Mouse (Mus musculus): Measurements from ENCODE around the gene Gm17093. TPM values are rescaled to one million over a fixed set of nuclear protein-coding genes. Genes with fewer than 3 reads are reported as not detected.
"Not testable (repeated sequence)": the region's sequence is repeated elsewhere in the genome, so short reads cannot be mapped to it uniquely, and the experiment has no call there.

Gene Gm17093
- total RNA-seq (2015; ENCODE audit: low replicate concordance): not detected in 2 replicates
- total RNA-seq (2017; ENCODE audit: low replicate concordance): not detected in 2 replicates

DNA sequence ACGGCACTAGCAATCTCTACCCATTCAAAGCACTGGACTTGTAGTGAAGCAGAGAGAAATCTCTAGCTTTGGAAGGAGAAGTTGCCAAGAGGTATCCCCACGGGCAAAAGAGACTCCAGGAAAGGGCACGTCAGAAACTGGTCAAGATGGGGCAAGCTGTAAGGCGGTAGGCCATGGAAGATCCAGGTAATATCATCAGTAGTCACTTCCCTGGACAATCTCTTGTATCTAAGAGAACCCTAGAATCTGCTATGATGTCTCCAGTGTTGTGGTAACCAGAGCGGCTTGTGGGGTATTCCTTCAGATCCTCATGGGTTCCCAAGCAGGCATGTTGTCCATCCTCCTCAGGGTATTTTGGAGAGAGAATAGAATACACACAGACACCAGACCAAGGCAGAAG is at the start of gene Gm17093:
Gene Gm17093, plus strand, starts transcription at position 301 of the 400 bp plus-strand sequence.
- not testable (repeated sequence) for ATAC-seq (replicated peaks; ENCODE audit: low FRiP score, poor library complexity, severe bottlenecking)

DNA sequence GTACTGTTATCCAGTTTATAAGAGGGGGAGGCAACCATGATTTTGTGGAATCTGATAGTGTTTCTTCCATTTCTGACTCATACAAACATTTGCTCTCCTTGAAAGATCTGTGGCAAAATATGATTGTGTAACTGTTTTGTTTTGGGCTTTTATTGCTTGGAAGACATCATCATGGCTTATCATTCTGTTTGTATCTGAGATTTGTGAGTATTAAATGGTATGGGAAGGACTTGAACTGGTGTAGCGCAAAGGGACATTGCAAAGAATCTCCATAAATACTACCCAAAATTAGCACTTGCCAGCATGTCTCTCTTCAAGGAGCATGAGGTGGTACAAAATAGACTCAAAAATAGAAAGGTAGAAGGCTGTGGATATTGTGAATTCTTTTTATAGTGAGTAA is 25.9 kb upstream of the Gm17093 start, which contains the start of gene BC061237:
Gene BC061237, plus strand, starts transcription at position 301 of the 400 bp plus-strand sequence.
- ATAC-seq (replicated peaks; ENCODE audit: low FRiP score, poor library complexity, severe bottlenecking): not testable (repeated sequence)

DNA sequence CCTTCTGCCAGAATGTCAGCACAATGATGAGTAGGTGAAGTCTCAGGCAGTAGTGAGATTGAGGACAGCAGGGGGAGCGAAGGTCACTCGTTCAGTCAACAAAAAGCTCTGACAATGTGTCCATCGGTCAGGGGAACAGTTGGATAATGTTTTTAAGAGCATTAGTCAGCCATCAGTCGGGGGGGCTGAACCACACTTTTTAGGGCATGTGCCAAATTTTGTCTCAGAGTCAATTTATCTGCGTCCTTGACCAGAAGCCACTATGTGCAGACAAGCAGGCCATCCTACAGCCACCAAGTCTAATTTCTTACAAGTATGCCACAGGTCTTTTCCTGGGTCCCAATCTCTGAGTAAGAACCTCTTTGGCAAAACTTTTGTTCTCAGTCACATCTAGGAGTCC is 29.9 kb downstream of the Gm17093 start:
- not testable (repeated sequence) for ATAC-seq (replicated peaks; ENCODE audit: low FRiP score, poor library complexity, severe bottlenecking)

Other genes with a start within 250 kb of the Gm17093 start
- not detected in 2 replicates for gene Gm8220, start 232.7 kb upstream of the Gm17093 start, total RNA-seq (2015; ENCODE audit: low replicate concordance)
- not detected in 2 replicates for gene Gm8220, start 232.7 kb upstream of the Gm17093 start, total RNA-seq (2017; ENCODE audit: low replicate concordance)
- gene Gm5930, start 179.7 kb upstream of the Gm17093 start, total RNA-seq (2015; ENCODE audit: low replicate concordance): not detected in 2 replicates
- not detected in 2 replicates for gene Gm5930, start 179.7 kb upstream of the Gm17093 start, total RNA-seq (2017; ENCODE audit: low replicate concordance)
- not detected in 2 replicates for gene Gm8229, start 152.9 kb upstream of the Gm17093 start, total RNA-seq (2015; ENCODE audit: low replicate concordance)
- gene Gm8229, start 152.9 kb upstream of the Gm17093 start, total RNA-seq (2017; ENCODE audit: low replicate concordance): not detected in 2 replicates
- not detected in 2 replicates for gene Gm3371, start 107.6 kb upstream of the Gm17093 start, total RNA-seq (2015; ENCODE audit: low replicate concordance)
- gene Gm3371, start 107.6 kb upstream of the Gm17093 start, total RNA-seq (2017; ENCODE audit: low replicate concordance): not detected in 2 replicates
- gene Gm8232, start 84.6 kb upstream of the Gm17093 start, total RNA-seq (2015; ENCODE audit: low replicate concordance): not detected in 2 replicates
- gene Gm8232, start 84.6 kb upstream of the Gm17093 start, total RNA-seq (2017; ENCODE audit: low replicate concordance): not detected in 2 replicates
- gene BC061237, start 25.8 kb upstream of the Gm17093 start, total RNA-seq (2015; ENCODE audit: low replicate concordance): not detected in 2 replicates
- gene BC061237, start 25.8 kb upstream of the Gm17093 start, total RNA-seq (2017; ENCODE audit: low replicate concordance): not detected in 2 replicates
- gene Gm8247, start 64.9 kb downstream of the Gm17093 start, total RNA-seq (2015; ENCODE audit: low replicate concordance): not detected in 2 replicates
- not detected in 2 replicates for gene Gm8247, start 64.9 kb downstream of the Gm17093 start, total RNA-seq (2017; ENCODE audit: low replicate concordance)
- gene Gm5624, start 109.7 kb downstream of the Gm17093 start, total RNA-seq (2015; ENCODE audit: low replicate concordance): not detected in 2 replicates
- gene Gm5624, start 109.7 kb downstream of the Gm17093 start, total RNA-seq (2017; ENCODE audit: low replicate concordance): not detected in 2 replicates
- not detected in 2 replicates for gene Gm8257, start 188.2 kb downstream of the Gm17093 start, total RNA-seq (2015; ENCODE audit: low replicate concordance)
- gene Gm8257, start 188.2 kb downstream of the Gm17093 start, total RNA-seq (2017; ENCODE audit: low replicate concordance): not detected in 2 replicates
- not detected in 2 replicates for gene Gm8267, start 232.1 kb downstream of the Gm17093 start, total RNA-seq (2015; ENCODE audit: low replicate concordance)
- gene Gm8267, start 232.1 kb downstream of the Gm17093 start, total RNA-seq (2017; ENCODE audit: low replicate concordance): not detected in 2 replicates

Data from erythroblast, adult 5-6 weeks (primary cell).